Mouse (Mus musculus) natural killer cell, adult 2 months (primary cell): Measurements from ENCODE around the gene 1700020N01Rik.

Source experiments
- DNase-seq, 2 experiments: peaks; one replicate each; pipeline ENCODE4 v3.0.0; 2022; ENCODE audit warnings: low spot score in 2 of 2

Gene 1700020N01Rik

DNA sequence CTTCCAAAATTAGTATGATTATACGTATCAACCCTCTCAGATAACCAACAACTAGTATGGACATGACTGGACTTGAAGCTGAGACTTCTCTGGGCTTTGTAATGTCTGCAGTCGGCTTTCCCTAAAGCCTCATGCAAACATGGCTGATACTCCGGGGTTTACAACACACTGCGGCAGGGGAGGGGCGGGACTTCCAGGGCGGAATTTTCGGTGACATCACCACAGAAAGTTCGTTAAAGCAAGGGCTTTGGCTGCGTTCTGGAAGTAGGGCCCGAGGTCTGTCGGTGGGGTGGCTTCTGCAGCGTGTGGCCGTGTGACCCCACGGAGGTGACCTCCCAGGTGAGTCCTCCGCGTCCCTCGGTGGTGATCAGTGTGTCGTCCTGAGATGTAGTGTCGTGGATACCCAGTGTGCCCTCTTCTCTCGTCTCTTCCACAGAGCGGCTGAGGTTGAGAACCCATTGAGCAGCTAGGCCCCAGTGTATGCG, at the start of gene 1700020N01Rik:
TSS of gene 1700020N01Rik (plus strand) at position 250 of the 485 bp plus-strand sequence.
- DNase-seq = no peak

GRCm38 (mm10) chr10:21543576-21544278, 49.2 kb upstream of the 1700020N01Rik start:
- DNase-seq = no peak

DNA sequence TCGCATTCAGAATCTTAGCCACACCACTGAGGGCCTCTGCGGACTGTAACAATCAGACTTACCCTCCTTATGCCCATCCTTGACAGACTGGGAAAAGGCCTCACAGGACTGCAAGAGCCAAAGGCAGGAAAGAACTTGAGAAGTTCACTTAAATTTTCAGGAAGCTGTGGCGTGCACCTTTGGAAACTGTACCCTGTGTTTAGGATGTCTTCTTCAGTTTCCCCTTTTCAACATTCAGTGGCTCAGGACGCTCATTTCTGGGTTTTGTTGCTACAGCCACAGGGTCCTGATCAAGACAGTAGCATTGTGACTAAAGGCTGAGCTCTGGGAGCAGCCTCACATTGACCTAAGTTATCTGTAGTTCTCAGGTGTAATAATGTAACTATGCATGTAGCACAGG, 48.2 kb upstream of the 1700020N01Rik start:
- no peak for DNase-seq

DNA sequence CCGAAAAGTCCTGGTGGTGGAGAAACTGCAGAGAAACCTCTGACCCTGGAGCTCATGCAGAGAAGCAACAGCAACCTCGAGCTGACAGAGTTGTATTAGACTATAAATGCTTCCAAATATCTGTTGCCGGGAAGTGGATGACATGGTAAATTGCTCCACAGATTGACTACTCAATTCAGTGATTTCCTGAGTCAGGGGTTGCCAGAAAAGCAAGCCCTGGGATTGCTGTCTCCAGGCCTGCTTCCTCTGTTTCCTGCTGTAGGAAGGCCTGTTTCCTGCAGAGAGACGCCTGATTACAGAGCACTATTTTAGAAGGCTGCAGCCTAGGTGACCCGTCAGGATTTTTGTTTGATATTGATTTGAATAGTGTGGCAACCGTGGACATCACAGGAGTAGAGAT, 47.5 kb upstream of the 1700020N01Rik start:
- no peak for DNase-seq

DNA sequence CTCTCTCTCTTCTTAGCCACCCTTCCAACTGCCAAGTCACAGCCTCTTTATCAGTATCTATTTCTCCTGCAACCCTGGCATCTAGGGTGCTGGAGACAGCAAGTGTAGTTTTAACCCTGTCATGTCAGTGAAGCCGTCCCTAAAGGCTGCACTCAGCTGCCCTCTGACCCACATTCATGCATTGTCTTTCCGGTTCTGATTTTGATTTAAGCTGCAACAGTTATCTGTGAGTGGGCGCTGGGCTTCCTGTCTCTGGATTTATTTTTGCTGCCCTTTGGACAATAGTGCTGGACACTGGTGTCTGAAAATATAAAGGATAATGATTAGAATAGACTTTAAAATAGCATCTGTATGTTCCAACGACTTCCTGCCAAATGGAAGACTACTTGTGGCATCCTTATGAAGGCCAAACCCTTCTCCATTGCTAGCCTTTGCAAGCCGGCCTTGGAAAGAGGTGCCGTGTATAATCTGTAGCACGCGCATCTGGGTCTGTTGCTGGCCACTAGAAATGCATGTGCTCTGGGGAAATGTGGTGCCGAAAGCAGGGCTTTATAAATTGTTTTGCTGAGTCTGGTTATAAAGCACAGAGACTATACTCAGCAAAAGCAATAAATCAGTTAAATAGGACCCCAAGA, 44.0 kb upstream of the 1700020N01Rik start:
- DNase-seq = no peak

GRCm38 (mm10) chr10:21552967-21553682, 39.8 kb upstream of the 1700020N01Rik start:
- DNase-seq = no peak

DNA sequence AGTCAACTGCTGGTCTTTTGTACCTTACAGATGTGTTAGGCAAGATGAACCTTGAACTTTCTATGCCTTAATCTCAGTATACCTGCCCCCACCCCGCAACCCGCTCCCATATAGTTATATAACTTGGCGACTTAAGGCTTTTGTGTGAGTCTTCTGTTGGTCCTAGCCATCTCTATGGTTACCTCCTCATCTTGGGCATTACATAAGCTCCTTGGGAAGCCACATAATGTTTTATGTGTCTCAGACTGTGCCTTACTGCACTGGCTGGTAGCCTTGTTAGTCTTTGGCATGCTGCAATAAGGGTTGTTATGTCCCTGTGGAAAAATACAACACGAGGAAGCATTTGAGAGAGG, 39.3 kb upstream of the 1700020N01Rik start:
- no peak for DNase-seq

DNA sequence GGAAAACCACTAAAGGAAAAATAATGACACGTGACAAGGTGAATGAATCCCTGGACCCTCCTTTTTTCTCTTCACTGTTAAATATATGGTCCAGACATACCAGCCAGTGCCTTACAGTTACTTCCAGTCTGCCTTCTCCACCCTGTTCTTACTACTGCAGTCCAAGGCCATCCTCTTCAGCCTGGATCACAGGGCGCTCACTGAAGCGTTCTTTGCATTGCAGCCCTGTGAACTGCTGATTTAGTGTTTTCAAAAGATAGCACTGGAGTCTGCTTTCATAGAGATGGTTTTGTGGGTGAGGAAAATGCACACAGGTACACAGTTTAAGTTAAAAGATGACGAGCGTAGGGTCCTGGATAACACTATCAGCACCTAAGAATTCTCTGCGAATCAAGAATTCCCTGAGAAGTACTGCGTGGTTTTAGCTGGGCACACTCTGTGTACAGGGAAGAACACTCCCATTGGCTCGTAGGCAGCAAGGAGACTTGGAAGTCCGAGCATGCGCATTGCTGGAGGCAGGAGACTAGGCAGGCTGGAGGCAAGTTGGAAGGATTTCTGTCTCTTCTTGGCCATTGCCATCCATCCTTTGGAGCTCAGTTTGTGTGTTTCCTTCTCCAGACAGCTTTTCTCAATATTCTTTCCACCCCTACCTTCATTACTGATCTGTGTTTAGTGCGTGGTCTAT, 37.9 kb upstream of the 1700020N01Rik start:
- DNase-seq = no peak

GRCm38 (mm10) chr10:21559769-21560168, 33.2 kb upstream of the 1700020N01Rik start:
- DNase-seq = no peak

DNA sequence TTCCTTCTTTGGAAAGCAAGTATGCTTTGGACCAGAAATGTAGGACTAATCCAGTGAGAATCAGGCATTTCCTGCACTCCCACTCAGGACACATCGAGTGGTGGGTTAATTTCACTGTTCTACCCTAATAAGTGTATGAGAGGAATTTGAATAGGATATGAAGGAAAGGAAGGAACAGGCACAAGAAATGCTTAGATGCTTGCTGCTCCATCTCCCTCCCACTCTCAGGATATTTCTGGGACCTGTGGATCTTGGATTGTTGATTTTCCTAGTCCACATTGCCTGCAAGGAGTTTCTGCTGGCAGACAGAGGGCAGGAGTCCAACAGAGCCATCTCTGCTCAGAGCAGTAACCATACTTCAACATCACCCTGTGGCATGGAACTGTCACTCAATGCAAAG, 31.8 kb upstream of the 1700020N01Rik start:
- no peak for DNase-seq

DNA sequence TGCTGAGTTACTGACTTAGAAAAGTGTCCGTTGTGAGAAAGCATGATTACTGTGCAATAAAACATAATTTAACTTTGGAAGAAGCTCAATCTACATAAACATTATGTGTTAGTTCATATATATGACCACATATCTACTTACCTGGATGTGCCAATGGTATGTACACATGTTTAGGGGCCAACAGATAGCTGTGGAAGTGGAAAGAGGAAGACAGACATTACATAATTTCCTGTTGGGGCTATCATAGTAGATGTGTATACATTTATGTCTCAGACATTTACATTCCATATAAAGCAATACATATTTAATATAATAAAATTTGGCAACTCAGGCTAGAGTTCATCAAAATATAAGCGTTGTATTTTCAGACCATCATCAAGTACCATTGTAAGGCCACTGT, 29.5 kb upstream of the 1700020N01Rik start:
- no peak for DNase-seq

DNA sequence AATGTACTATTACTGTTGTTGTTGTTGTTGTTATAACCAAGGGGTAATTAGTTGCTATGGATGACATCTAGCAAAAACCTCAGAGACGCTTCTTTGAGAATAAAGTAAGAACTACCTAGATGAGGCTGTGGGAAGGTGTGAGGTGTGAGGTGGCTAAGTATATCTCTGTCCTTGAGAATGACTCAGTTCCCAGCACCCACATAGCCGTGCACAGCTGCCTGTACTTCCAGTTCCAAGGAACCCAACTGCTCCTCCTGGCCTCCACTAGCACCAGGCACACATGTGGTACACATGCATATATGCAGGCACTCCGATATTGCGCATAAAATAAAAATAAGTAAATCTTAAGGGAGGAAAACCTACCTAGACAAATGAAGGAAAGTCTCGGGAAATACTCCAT, 28.8 kb upstream of the 1700020N01Rik start:
- no peak for DNase-seq

GRCm38 (mm10) chr10:21566074-21566473, 26.9 kb upstream of the 1700020N01Rik start:
- no peak for DNase-seq

- no peak for DNase-seq
Observed at GRCm38 (mm10) chr10:21571615-21572014, 21.3 kb upstream of the 1700020N01Rik start.

DNA sequence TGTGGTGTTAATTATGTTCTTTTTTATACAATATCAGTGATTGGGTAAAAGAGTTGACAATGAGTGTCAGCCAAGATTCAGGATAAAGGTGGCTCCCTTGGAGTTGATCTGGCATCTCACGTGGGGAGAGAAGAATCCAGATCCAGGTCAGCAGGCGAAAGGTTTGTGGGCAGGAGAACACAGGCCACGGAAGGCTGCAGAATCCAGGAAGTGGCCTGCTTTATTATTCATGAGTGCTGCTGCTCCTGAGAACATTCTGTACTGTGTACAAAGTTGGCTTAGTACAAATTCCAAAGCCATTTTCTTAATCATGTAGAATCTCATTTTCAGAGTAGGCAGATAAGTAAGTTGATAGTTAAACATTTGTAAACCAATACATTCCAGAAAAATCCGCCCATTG, 19.2 kb upstream of the 1700020N01Rik start:
- DNase-seq = no peak

DNA sequence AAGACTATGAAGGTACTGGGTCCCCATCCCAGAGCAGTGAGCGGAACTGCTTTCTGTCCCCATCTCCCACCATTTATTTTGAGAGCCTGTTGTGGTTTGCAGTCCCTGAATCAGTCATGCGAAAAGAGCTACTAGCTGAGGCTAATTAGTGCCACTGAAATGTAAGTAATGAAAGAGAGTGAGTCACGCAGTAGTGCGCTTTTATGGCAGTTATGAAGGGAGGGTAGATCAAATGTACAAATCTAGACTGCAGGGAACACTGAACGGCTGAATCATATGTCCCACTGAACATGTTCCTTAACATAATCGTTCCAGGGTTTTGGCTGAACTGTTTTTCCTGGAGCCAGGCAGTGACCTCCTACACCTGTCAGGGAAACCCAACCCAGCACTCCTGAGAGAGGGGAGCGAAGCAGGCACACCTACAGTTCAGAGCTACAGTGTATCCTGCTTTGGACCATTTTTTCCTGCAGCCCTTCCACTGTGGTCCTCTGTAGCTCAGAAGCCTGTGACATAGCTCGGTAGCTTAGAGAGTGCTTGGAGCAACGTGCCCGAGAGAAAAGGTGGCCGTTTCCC, 17.1 kb upstream of the 1700020N01Rik start:
- DNase-seq = no peak

DNA sequence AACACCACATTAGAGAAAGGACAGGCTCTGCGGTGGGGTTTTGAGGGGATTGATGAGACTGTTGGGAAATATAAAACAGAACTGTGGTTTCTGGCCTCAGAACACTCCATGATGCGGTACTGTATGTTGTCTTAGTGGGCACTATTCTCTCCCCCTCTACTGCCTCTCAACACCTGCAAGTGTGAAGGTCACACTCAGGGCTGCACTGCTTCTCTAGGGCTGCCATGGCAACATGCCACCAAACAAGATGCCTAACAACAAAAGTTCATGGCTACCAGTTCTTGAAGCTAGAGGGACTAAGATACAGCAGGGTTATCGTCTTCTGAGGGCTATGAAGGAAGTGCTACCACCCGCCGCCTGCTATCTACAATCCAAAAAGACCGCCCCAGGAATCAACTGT, 15.1 kb upstream of the 1700020N01Rik start:
- no peak for DNase-seq

DNA sequence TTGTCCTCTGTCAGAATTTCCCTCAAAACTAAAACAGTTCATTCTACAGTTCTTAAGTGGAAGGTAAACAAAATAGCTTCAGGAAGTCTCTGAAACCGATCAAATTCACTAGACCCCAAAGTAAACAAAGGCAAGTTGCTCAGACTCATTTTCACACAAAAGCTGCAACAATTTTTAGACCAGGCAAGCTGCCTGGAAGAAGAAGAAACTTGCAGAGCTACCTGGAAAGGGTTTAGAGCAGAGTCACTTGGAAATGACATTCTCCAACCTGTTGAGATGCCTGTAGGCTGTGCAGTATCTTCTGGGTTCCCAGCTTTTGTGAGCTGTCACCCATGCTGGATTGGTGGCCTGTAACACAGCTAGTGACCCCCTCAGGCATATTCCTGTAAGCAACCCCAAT, 11.4 kb upstream of the 1700020N01Rik start:
- DNase-seq = no peak

- no peak for DNase-seq
Observed at GRCm38 (mm10) chr10:21587041-21587440, 5.9 kb upstream of the 1700020N01Rik start.

GRCm38 (mm10) chr10:21588007-21588852, 4.7 kb upstream of the 1700020N01Rik start:
- no peak for DNase-seq

GRCm38 (mm10) chr10:21600931-21601330, 8.0 kb downstream of the 1700020N01Rik start:
- DNase-seq = peak; percentile 39 to 57
